Mouse (Mus musculus) mouse embryonic stem cell (cell line): ENCODE results near the gene Chrnb4.

Experiments
- in situ Hi-C, 2 experiments: fragments of 300-500 bp; cut with MboI; formaldehyde crosslinking; loops; 1 replicate in 1 of 2; 3 replicates in 1 of 2; pipeline ENCODE4 v1.14.3; 2019 to 2020; ENCODE audit warnings: low sequenced_read_pairs in 2 of 2, low pct_unique_long_range_greater_than_20kb in 1 of 2, mixed read lengths in 1 of 2; ENCODE audit not compliant: unreplicated experiment in 1 of 2

Chrnb4 gene

DNA sequence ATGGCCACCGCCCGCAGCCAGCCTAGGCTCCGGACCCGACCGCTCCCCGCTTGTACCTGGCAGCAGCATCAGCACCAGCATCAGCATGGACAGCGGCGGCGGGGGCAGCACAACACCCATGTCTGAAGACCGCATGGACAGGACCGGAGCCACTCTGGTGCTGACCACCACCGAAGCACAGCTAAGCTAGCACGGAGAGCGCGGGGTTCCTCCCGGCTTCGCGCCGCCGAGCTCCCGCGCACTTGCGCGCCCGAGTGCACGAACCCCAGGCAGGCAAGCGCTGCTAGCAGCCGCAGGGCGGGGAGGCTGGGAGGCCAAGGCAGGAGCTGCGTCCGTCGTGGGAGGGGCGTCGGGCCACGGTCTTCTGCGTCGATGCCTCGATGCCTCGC, 22.3 kb downstream of the Chrnb4 start, which contains the start of gene Chrna3:
Gene Chrna3, minus strand, starts transcription at position 288 of the 389 bp plus-strand sequence.
- in situ Hi-C loops: no loop called here

DNA sequence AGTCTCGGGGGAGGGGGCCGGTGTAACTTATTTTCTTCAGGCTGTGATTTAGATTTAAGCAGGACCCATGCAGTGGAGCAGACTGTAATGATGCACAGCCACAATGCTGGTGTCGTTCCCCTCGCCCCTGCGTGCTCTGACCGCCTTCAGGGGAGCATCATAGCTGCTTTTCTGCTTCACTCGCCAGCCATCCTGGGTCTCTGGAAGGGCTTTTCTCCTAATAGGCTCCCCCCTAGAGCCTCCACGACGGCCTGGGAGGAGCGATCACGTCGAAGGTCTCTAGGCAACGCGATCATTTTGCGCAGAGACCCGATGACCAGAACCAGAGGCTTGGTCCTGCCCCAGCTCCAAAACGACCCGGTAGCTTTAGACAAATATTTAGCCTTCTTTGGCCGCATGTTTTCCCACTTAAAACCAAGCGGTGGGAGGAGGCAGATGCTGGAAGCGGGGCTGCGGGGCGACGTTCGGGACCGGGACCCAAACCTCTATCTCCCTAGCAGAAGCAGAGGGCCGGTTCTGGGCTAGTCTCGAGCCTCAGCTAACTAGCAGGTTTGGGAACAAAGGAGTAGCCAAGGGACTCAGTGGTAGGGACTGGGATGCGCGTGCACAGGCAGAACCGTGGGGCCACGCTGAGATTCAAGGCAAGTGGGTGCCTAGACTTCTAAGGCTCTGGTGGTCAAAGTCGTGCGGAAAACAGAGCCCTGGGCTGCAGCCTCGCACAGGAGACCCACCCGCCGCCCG, 22.9 kb downstream of the Chrnb4 start:
- in situ Hi-C loops: no loop called here

DNA sequence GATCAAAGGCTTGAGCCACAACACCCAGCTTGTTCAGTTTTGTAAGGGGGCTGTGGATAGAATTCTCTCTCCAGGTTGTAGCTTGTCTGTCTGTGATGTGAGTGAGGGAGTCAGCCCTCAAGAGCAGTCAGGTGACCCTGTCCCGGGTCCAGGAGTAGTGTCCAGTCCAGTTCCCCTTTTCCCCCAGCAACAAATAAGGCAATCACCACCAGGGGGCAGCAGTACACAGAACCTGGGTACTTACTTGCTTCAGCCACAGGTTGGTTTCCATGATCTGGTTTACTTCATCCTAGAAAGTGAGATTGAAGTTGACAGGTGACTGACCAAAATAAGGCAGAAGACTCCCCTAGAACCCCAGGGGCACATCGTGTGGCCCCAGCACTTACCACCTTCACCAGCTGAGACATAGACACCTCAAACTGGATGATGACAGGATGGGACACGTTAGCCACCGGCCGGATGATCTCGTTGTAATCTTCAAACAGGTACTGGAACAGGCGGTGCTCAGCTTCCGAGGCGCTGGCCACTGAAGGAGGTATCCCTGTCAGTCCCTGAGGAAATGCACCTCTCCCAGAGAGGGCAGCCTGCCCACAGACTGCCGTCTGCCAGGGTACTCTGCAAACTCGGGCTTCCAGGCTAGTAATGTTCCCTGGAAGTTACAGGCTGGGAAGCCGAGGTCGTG, 24.5 kb downstream of the Chrnb4 start:
- in situ Hi-C loops: loop anchor here in 1 of 2 experiments (5.0 kb wide), 1 partner anchor 88 kb away; no protein-coding TSS in a partner anchor

DNA sequence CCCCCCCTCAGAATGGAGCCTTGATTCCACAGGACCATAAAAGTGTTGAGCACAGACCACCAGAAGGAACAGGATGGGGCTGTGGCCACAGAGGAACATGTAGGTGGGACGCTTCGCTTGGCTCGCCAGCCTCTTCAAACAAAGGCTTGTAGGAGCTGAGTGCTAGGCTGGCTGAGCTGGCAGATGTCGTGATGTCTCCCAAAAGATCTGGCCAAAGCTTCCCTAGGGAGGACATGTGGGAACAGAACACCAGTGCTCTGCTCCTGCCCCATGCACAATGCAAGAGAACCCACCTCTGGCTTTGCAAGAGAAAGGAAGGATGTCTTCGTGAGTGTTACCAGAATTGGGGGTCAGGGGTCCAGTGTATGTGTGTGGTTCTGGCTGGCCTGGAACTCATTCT, 25.3 kb downstream of the Chrnb4 start:
- in situ Hi-C loops: loop anchor here in 1 of 2 experiments (5.0 kb wide), 1 partner anchor 89 kb away; no protein-coding TSS in a partner anchor

DNA sequence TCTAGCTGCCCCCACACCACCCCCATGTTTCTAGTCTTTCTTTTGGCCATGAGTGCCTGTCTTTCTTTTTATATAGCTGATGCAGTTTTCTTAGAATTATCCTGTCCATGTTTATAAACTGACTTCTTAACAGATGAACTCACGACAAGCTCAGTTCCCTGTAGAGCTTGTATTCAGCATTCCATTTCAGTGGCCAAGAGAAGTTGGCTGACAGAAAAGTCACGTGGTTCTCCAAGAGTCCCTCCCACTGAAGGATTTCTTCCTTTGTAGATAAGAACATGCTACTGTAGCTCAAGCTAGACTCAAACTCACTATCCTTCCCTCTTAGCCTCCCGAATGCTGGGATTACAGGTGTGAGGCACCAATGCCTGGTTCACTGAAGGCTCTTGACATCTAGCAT, 31.7 kb downstream of the Chrnb4 start:
- in situ Hi-C loops: no loop called here

DNA sequence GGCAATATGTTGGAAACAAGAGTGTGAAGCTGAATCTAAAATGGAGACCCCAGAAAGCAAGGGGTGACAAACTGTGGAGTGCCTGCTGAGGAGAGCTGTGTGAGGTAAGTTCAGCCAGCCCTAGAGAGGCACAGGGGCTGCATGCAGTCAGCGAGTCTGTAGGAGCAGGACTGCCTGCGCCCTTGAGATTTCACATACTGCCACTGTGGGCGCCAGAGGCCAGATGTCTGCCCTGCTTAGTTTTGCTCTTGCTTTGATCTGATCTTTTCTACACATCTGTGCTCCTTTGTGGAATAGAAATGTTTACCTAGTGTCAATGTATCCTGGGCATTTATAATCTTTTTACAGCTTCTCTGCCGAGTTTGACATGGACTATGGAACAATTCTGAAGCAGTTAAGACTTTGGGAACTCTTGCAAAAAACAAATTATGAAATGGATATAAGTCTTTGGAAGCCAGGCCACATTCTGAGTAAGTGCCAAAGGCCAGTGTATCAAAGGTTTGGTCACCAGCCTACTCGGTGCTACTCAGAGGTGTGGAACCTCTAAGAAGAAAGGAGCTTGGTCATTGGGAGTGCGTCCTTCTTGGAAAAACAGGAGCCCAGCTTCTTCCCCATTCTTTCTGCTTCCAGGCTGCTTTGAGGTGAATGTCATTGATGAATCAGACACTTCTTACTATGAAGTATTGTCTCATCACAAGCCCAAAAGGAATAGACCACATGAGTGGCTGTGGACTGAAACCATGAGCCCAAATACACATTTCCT, 37.8 kb downstream of the Chrnb4 start:
- in situ Hi-C loops: no loop called here

DNA sequence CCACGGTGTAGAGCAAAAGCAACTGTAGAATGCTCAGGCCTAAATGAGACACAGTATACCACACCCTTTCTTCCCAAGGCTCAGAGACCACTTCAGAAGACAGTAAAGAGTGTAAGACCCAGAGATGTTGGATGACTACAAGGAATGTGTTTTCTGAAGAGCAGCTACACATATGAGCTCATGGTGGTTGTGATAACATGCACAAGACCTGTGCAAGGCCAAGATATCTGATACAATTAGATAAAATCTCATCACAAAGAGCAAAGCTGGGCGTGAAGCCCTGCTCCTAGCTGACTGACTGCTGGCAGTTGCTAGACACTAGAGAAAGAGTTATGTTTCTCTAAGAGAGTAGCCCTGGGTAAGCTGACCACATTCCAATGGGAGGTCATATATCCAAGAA, 38.9 kb downstream of the Chrnb4 start:
- in situ Hi-C loops: no loop called here

DNA sequence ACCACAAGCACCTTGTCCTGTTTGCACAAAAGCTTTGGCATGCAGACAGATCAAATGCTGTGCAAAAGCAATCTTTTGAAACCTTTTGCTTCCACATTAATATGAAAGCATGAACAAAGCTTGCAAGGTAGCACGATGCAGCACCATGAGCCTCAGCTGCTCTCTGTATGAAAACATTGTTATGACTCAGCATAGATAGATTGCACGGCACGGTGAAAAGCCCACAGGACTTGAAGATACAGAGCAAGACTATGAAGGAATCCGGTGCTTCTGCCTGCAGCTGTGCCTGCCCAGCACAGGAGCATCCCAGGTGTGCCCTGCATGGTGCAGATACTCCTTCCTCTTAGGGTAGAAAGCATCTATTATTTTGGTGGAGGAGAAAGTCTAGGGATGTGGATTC, 45.0 kb downstream of the Chrnb4 start:
- in situ Hi-C loops: no loop called here

DNA sequence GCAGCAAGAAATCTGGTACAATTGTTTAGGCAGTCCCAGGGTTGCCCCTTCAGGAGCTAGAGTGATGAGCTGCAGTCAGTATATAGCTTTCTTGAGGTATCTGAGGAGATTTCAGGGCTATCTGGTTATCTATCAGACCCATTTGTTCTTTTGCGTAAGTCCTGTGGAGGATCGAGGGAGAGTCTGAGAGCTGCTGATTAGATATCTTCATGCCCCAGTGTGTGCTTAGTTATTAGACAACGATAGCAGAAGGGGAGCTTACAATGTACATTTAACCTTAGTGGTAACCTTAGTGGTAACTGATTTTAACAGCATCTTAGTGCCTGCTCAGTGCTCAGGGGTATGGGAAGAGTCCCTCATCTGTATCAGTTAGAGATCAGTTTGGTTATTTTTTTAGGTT, 52.9 kb downstream of the Chrnb4 start:
- in situ Hi-C loops: no loop called here

DNA sequence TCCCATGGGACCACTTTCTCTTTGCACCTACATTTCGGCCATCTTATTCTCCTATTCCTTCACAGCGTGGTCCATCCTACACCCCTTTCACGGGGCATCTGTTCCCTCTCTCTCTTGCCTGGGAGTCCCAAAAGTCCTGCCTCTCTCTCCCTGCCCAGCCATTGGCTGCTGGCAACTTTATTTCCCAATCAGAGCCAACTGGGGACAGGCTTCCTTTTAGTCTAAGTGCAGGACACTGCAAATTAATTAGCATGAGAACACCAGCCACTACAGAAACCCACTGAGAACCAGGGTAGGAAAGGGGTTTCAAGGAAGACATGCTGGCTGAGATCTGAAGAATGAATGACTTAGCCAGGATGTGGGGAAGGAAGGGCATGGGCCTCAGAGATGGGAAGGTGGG, 54.2 kb downstream of the Chrnb4 start:
- in situ Hi-C loops: no loop called here

DNA sequence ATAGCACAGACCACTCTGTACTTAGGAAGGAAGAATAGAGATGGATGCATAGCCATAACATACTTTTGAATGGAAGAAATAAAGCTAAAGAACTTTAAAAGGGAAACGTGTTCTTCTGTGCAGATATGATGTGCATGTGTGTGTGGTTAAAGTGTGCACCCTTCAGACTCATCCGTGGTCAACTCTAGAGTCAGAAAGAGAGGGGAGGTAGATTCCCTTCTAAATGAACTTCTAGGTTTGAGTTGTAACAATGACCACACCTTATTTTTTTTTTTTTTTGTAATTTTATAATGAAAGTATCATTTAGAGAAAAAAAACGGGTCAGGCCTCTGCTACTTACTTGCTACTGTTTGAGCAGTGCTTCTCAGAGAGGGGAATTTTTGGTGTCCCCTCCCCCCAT, 58.2 kb downstream of the Chrnb4 start:
- in situ Hi-C loops: no loop called here

DNA sequence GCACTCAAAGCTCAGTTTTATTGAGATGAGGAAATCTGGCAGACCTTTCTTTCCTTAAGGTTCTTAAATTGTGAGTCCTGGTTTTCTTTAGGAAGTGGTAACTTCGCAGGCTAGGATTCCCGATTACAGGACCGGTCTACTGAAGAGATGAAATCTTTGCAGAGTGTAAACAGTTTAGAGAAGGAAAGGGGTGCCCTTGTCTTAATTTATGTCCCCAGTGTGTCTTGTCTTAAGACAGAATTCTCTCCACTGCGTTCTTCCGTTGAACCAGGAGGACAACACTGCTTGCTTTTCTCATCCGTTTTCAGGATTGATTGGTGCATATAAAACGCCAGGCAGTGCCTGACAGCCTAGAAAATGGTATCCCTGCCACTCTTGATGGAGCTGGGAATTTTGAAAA, 66.2 kb downstream of the Chrnb4 start:
- in situ Hi-C loops: no loop called here

DNA sequence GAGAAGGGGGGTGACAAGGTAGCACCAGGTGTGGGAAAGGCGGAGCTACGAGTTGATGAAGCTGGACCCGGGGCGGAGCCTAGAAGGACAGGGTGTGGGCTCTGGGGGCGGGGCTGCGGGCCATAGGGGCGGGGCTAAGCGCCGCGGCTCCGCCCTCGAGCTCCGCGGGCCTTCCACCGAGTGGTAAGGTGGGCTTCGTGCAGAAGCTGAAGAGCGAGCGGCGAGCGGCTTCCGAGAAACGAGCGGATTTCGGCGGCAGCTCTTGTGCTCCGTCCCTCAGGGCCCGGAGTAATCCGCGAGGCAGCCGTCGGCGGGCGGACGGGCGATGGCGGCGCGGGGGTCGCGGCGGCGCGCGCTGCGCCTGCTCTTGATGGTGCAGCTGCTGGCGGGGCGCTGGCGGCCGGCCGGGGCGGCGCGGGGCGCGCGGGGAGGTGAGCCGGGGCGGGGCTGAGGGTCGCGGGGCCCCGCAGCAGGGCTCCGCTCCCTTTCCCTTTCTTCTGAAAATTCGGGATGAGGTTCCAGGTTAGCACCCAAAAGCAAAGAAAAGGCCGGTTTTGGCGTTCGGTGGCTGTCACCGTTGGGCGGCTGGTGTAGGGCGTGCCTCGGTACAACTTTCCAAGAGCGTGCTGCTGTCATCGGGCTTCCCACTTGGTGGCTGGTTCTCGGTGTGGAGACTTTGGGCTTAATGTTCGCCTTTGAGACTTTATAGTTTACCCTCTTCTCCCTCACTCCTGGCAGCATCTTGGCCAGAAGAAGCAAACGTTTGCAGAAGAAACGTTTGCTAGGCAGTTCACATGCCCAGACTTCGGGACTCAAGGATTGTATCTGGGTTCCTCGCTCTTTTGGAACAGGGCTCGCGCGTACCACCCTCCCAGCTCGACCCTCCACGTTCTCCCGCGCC, 67.0 kb downstream of the Chrnb4 start:
- in situ Hi-C loops: no loop called here

DNA sequence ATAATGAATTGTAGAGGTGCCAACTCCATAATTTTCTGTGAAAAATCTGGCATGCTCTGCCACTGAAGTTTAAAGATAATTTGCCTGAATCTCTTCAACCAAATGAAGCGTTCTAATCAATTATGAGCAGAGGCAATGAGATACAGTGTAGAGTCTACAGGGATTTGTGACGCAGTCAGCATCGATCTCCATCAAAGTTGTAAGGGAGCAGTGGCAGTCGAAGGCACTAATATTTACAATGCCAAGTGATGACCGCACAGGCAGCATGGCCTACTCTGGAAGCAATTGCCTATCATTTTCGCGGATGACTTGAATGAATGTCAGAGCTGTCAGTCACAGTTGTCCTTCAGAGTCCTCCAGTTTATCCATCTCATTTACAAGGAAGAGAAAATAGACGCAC, 67.9 kb downstream of the Chrnb4 start, which contains the start of gene Chrna5:
Gene Chrna5, plus strand, starts transcription at position 207 of the 400 bp plus-strand sequence.
- in situ Hi-C loops: no loop called here
